Mouse (Mus musculus) natural killer cell, adult 2 months (primary cell): ENCODE data around the gene Siva1.
A peak's percentile ranks its signal among the peaks of the same experiment; 100 is the strongest.

Source experiments
- DNase-seq, 2 experiments: peaks; one replicate each; pipeline ENCODE4 v3.0.0; 2022; ENCODE audit warnings: low spot score in 2 of 2

Siva1 gene

GRCm38 (mm10) chr12:112659109-112659508 lies 14.6 kb downstream of the Siva1 start:
- DNase-seq: peak; percentile 46 to 68

- DNase-seq: no peak
Observed at GRCm38 (mm10) chr12:112660576-112661326, 16.3 kb downstream of the Siva1 start.

- no peak for DNase-seq
Observed at GRCm38 (mm10) chr12:112661327-112661605, 16.8 kb downstream of the Siva1 start.

GRCm38 (mm10) chr12:112661851-112662250 lies 17.4 kb downstream of the Siva1 start:
- DNase-seq: no peak

GRCm38 (mm10) chr12:112663303-112663702 lies 18.8 kb downstream of the Siva1 start:
- no peak for DNase-seq

GRCm38 (mm10) chr12:112663716-112664115 lies 19.2 kb downstream of the Siva1 start:
- DNase-seq: no peak

GRCm38 (mm10) chr12:112664124-112664523 lies 19.6 kb downstream of the Siva1 start:
- no peak for DNase-seq

GRCm38 (mm10) chr12:112664656-112665055 lies 20.2 kb downstream of the Siva1 start:
- no peak for DNase-seq

- no peak for DNase-seq
Observed at GRCm38 (mm10) chr12:112665445-112665844, 21.0 kb downstream of the Siva1 start.

- no peak for DNase-seq
Observed at GRCm38 (mm10) chr12:112665881-112666544, 21.5 kb downstream of the Siva1 start.

- no peak for DNase-seq
Observed at GRCm38 (mm10) chr12:112667619-112668297, 23.3 kb downstream of the Siva1 start.

GRCm38 (mm10) chr12:112670718-112671393 lies 26.4 kb downstream of the Siva1 start:
- no peak for DNase-seq

- no peak for DNase-seq
Observed at GRCm38 (mm10) chr12:112671891-112672290, 27.4 kb downstream of the Siva1 start.

GRCm38 (mm10) chr12:112672744-112673575 lies 28.5 kb downstream of the Siva1 start:
- peak; percentile 30 to 57 for DNase-seq

- no peak for DNase-seq
Observed at GRCm38 (mm10) chr12:112673576-112674091, 29.2 kb downstream of the Siva1 start.

- DNase-seq: peak; percentile 28 to 39
Observed at GRCm38 (mm10) chr12:112674132-112675011, 29.9 kb downstream of the Siva1 start, which contains the start of gene Akt1. Gene Akt1, minus strand, starts transcription at chr12:112674884.

- peak; percentile 76 to 86 for DNase-seq
Observed at GRCm38 (mm10) chr12:112675245-112676035, 31.0 kb downstream of the Siva1 start.

- no peak for DNase-seq
Observed at GRCm38 (mm10) chr12:112677076-112677475, 32.6 kb downstream of the Siva1 start.

- DNase-seq: no peak
Observed at GRCm38 (mm10) chr12:112677943-112678554, 33.6 kb downstream of the Siva1 start.
